Mouse (Mus musculus) myocyte (in vitro differentiated cells): Measurements from ENCODE around the gene Gmppa. TPM values are rescaled to one million over a fixed set of nuclear protein-coding genes. Genes with fewer than 3 reads are reported as not detected.

Experiments used
- H3K27me3 ChIP-seq: one replicate; pipeline ENCODE4 v1.6.1; 2011; ENCODE audit not compliant: control insufficient read depth, insufficient read depth, insufficient read length
- H3K36me3 ChIP-seq: one replicate; pipeline ENCODE4 v1.6.1; 2011; ENCODE audit not compliant: control insufficient read depth, insufficient read depth
- H3K4me2 ChIP-seq: one replicate; pipeline ENCODE4 v1.6.1; 2011; ENCODE audit warnings: low read depth, control low read depth
- H3K4me3 ChIP-seq: one replicate; pipeline ENCODE4 v1.5.1; 2011; ENCODE audit warnings: mild to moderate bottlenecking, control low read depth, moderate library complexity
- H3K79me2 ChIP-seq: one replicate; pipeline ENCODE4 v1.6.1; 2011; ENCODE audit not compliant: control insufficient read depth, insufficient read depth
- H3ac ChIP-seq: one replicate; pipeline ENCODE4 v1.6.1; 2011; ENCODE audit not compliant: control insufficient read depth, insufficient read length
- CEBPB ChIP-seq: IDR thresholded peaks from 2 replicates; pipeline ENCODE4 v1.6.1; 2011; ENCODE audit warnings: mild to moderate bottlenecking, moderate library complexity; ENCODE audit not compliant: poor library complexity, insufficient read depth, severe bottlenecking
- E2F4 ChIP-seq: IDR thresholded peaks from one replicate; pipeline ENCODE4 v1.6.1; 2011; ENCODE audit warnings: mild to moderate bottlenecking, control low read depth, moderate library complexity; ENCODE audit not compliant: insufficient read depth
- MAX ChIP-seq: IDR thresholded peaks from one replicate; pipeline ENCODE4 v1.6.1; 2011; ENCODE audit warnings: low read depth, mild to moderate bottlenecking, control low read depth
- MYOD1 ChIP-seq, 3 experiments: IDR thresholded peaks; one replicate each; pipeline ENCODE4 v1.6.1; 2011; ENCODE audit warnings: control low read depth in 2 of 3, low read depth in 2 of 3, mild to moderate bottlenecking in 2 of 3, moderate library complexity in 1 of 3; ENCODE audit not compliant: insufficient read length in 2 of 3, control insufficient read depth in 1 of 3
- MYOG ChIP-seq, 3 experiments: IDR thresholded peaks; one replicate each; pipeline ENCODE4 v1.6.1; 2011; ENCODE audit warnings: control low read depth in 2 of 3, low read depth in 2 of 3, mild to moderate bottlenecking in 2 of 3; ENCODE audit not compliant: insufficient read length in 2 of 3, control insufficient read depth in 1 of 3, insufficient read depth in 1 of 3
- POLR2A ChIP-seq: IDR thresholded peaks from one replicate; pipeline ENCODE4 v1.6.1; 2011; ENCODE audit warnings: low read depth, mild to moderate bottlenecking, control low read depth, moderate library complexity; ENCODE audit not compliant: insufficient read length
- POLR2AphosphoS2 ChIP-seq: IDR thresholded peaks from one replicate; pipeline ENCODE4 v1.6.1; 2011; ENCODE audit warnings: low read depth, control low read depth; ENCODE audit not compliant: insufficient read length
- REST ChIP-seq: IDR thresholded peaks from one replicate; pipeline ENCODE4 v1.6.1; 2011; ENCODE audit warnings: mild to moderate bottlenecking, control low read depth, moderate library complexity; ENCODE audit not compliant: insufficient read depth, insufficient read length
- SRF ChIP-seq: IDR thresholded peaks from one replicate; pipeline ENCODE4 v1.6.1; 2011; ENCODE audit warnings: low read depth; ENCODE audit not compliant: control insufficient read depth, insufficient read length
- TCF12 ChIP-seq: IDR thresholded peaks from one replicate; pipeline ENCODE4 v1.6.1; 2011; ENCODE audit warnings: mild to moderate bottlenecking, control low read depth; ENCODE audit not compliant: poor library complexity, insufficient read depth, severe bottlenecking
- TCF3 ChIP-seq: IDR thresholded peaks from one replicate; pipeline ENCODE4 v1.6.1; 2011; ENCODE audit warnings: low read depth, control low read depth; ENCODE audit not compliant: insufficient read length
- USF1 ChIP-seq: IDR thresholded peaks from one replicate; pipeline ENCODE4 v1.6.1; 2011; ENCODE audit warnings: low read depth, mild to moderate bottlenecking, control low read depth, moderate library complexity
- polyA plus RNA-seq: library from polyadenylated mRNA; unstranded; fragments of >200 nt; fragmentation: generic; extraction: Trizol; gene quantifications from one replicate; pipeline ENCODE4 v1.2.1, GENCODE M21; 2012; ENCODE audit warnings: missing spikeins

The Gmppa gene
- polyA plus RNA-seq, 1 experiment, result 106 TPM

DNA sequence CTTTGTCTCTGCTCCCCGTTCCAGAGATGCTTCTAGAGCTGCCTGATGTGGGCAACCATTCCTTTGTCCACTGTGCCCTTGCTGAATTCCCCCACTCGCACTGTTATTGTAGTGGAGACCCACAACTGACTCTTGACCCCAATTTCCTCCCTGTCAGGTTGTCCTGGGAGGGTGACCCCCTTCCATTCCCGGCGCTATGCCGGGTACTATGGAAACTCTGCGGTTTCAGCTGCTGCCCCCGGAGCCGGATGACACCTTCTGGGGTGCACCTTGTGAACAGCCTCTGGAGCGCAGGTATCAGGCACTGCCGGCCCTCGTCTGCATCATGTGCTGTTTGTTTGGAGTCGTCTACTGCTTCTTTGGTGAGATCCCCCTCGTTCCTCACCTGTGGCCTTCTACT, 44.3 kb downstream of the Gmppa start:
- Histone ChIP-seq H3K4me3 (peak overlapping the region; percentile 28), H3K36me3 (peaks cover 4% of the 10 kb centered on the region), H3K79me2 (peaks cover 6% of the 10 kb centered on the region), H3K27me3 (peaks cover 6% of the 10 kb centered on the region), H3ac (no peak overlapping the region), H3K4me2 (peak overlapping the region; percentile 67)
- TF ChIP-seq MYOG (IDR thresholded peaks at IDR 0.05; ENCODE audit: control insufficient read depth in 1 of 3, insufficient read depth in 1 of 3, insufficient read length in 2 of 3, low read depth in 2 of 3) (no peak), POLR2AphosphoS2 (no peak), CEBPB (no peak), TCF3 (no peak)

DNA sequence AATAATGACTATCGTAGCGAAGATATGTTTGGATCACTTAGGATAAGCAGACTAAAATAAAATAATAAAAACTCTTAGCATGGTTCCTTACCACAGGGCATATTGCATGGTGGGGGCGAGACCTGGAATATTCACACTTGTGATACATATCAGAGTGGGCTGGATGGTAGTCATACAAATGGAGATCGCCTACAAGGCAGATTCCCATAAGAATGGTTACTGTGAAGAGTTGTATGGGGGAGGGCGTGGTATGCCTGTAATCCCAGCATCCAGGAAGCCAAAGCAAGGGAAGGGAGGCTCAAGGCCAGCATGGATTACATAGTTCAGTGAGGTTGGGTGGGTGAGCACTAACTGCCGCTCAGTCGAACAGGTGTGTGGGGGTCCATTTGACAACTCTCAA, 45.0 kb downstream of the Gmppa start:
- peaks cover 4% of the 10 kb centered on the region for H3K36me3 ChIP-seq
- no peak overlapping the region for H3K4me3 ChIP-seq
- no peak overlapping the region for H3K4me2 ChIP-seq
- peaks cover 6% of the 10 kb centered on the region for H3K79me2 ChIP-seq
- H3K27me3 ChIP-seq, result peaks cover 6% of the 10 kb centered on the region
- TF ChIP-seq TCF3, result no peak
- TF ChIP-seq POLR2A, result no peak
- peak; percentile 34 for TF ChIP-seq POLR2AphosphoS2
- H3ac ChIP-seq, result no peak overlapping the region

DNA sequence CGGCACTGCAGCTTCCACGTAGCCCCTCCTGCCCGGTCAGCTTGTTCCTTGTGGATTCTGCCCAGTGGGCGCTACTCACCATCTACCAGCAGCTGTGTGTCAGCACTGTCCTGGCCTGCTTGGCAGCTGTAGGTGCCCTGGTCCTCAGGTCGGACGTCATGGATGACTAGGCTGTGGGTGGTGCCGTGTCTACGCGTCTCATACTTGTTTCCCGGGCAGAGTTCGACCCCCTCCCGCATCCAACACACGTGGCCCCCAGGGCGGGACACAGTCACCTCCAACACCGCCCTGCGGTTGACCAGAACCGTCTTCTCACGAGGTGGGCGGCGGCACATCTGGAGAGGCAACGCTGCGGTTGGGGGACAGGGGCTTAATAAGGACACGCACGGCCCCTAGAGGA, 50.8 kb downstream of the Gmppa start:
- Histone ChIP-seq H3K4me3 (no peak overlapping the region), H3K4me2 (peak overlapping the region; percentile 83), H3K79me2 (no peaks in the 10 kb centered on the region), H3K27me3 (peaks cover 6% of the 10 kb centered on the region), H3ac (no peak overlapping the region), H3K36me3 (no peaks in the 10 kb centered on the region)
- no peak for TF ChIP-seq SRF
- TF ChIP-seq USF1, result no peak
- TF ChIP-seq MYOD1 (IDR thresholded peaks at IDR 0.05; ENCODE audit: control insufficient read depth in 1 of 3, insufficient read length in 2 of 3, low read depth in 2 of 3), result no peak
- TF ChIP-seq POLR2A, result no peak
- TF ChIP-seq CEBPB, result no peak
- no peak for TF ChIP-seq MYOG (IDR thresholded peaks at IDR 0.05; ENCODE audit: control insufficient read depth in 1 of 3, insufficient read depth in 1 of 3, insufficient read length in 2 of 3, low read depth in 2 of 3)
- no peak for TF ChIP-seq POLR2AphosphoS2
- TF ChIP-seq TCF3, result no peak
- TF ChIP-seq MAX, result no peak
- no peak for TF ChIP-seq E2F4
- no peak for TF ChIP-seq REST
- TF ChIP-seq TCF12, result no peak

DNA sequence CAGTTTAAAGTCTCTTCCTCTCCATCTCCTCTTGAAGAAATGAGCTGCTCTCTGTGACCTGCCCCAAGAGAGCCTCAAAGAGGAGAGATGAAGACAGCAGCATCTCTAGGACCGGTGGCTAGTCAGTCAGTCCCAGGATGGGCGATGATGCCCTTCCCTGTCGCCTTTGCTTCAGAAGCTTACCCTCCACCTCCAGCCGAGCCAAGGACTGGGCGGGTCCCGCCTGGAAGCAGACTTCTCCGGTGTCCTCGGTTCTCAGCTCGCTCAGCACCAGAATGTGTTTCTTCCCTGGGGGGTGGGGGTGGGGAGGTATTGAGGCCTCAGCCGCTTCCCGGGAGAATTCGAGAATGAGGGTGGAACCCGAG, 51.3 kb downstream of the Gmppa start:
- peak overlapping the region; percentile 17 for H3K4me3 ChIP-seq
- no peaks in the 10 kb centered on the region for H3K79me2 ChIP-seq
- peak overlapping the region; percentile 83 for H3K4me2 ChIP-seq
- no peaks in the 10 kb centered on the region for H3K36me3 ChIP-seq
- H3K27me3 ChIP-seq, result peaks cover 6% of the 10 kb centered on the region
- H3ac ChIP-seq, result no peak overlapping the region
- TF ChIP-seq POLR2AphosphoS2, result no peak
- TF ChIP-seq MYOD1 (IDR thresholded peaks at IDR 0.05; ENCODE audit: control insufficient read depth in 1 of 3, insufficient read length in 2 of 3, low read depth in 2 of 3), result no peak
- no peak for TF ChIP-seq E2F4
- TF ChIP-seq TCF12, result no peak
- no peak for TF ChIP-seq MAX
- no peak for TF ChIP-seq SRF
- TF ChIP-seq POLR2A, result no peak
- TF ChIP-seq TCF3, result no peak
- TF ChIP-seq REST, result no peak
- TF ChIP-seq USF1, result no peak

DNA sequence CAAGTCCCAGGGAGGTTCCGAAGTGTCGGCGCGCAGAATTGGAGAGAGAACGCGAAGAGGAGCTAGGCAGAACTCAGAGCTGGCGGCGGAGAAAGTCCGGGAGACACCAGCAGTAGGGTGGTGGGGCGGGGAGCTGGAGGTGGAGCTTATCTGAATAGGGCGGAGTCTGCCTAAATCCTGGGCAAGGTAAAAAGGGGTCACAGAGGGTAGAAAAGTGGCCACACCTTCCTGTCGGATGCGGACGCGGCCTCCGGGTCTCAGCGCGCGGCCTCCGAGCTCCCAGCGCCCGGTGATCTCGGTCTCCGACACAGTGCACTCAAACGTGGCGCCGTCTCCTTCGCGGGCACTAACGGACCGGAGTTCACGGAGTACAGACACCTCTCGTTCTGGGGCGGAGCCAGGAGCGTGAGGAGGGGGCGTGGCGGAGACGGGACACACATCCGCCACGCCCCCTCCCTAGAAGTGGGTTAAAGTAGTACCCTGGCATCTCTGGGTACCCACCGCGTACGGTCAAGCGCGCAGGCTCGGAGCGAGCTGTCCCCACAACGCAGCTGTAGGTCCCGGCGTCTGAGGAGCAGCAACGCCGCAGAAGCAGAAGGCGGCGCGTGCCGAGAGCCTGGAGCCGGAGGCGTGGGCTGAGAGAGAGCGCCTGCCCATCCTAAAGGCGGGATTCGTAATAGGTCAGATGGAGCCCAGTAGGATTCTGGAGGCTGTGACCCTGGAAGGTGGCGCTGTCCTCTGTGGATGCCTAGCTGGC, 51.9 kb downstream of the Gmppa start:
- peak overlapping the region; percentile 83 for H3K4me2 ChIP-seq
- peak overlapping the region; percentile 17 for H3K4me3 ChIP-seq
- peaks cover 4% of the 10 kb centered on the region for H3K27me3 ChIP-seq
- no peaks in the 10 kb centered on the region for H3K36me3 ChIP-seq
- no peaks in the 10 kb centered on the region for H3K79me2 ChIP-seq
- TF ChIP-seq MYOD1 (IDR thresholded peaks at IDR 0.05; ENCODE audit: control insufficient read depth in 1 of 3, insufficient read length in 2 of 3, low read depth in 2 of 3) (no peak), POLR2A (peak; percentile 32)
- no peak overlapping the region for H3ac ChIP-seq
